ENCODE assay signal across 18 mouse cellular contexts in the genomic region with DNA sequence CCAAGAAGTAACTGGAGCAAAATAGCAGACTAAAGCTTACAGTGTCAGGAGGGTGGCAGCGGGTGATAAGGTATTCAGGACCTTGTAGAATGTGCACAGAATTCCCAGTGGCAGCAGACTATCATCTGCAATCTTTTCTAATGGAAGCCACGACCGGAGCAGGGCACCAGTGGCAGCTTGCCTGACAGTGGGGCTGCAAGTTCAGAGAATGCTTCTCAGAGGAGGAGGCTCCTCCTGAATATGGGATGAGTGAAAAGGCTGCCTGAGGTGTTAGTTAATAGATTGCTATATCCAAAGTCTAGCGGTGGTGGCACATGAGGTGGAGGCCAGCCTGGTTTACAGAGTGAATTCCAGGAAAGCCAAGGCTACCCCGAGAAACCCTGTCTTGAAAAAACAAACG. TPM values are rescaled to one million over a fixed set of nuclear protein-coding genes. Genes with fewer than 3 reads are reported as not detected.
DNase-seq lines count a peak whose midpoint lies in the region; ATAC-seq and TF ChIP-seq lines count a peak whose summit lies in the region.
"Had no signal": no experiment of that assay in that cellular context is flagged by ENCODE, and none has a peak within 500 bp of the region (broad histone marks: within the 10 kb centered on the region; RNA-seq: fewer than 3 reads in every experiment).

No protein-coding gene starts in this region.

- H3K27ac ChIP-seq in embryonic facial prominence, embryonic 15.5 days (replicated peaks): 0 out of 2 replicates have a peak overlapping the region, but pooled peaks have one; percentile 60
- no peak overlapping the region for H3K27ac ChIP-seq in embryonic facial prominence, embryonic 10.5 days (replicated peaks)
- H3K27ac ChIP-seq in liver, postnatal 0 days (ENCODE audit: low read depth): 0 out of 2 replicates have a peak overlapping the region, but pooled peaks have one; percentile 76
- H3K27ac ChIP-seq: embryonic facial prominence, embryonic 12.5 days had no signal

- TF ChIP-seq EP300 in liver, postnatal 0 days (IDR thresholded peaks at IDR 0.05; ENCODE audit: low read depth): no peak

- H3K4me3 ChIP-seq in embryonic facial prominence, embryonic 15.5 days (replicated peaks): no peak overlapping the region
- no peak overlapping the region for H3K4me3 ChIP-seq in embryonic facial prominence, embryonic 10.5 days
- H3K4me3 ChIP-seq in liver, postnatal 0 days (ENCODE audit: low read depth, low read length): no peak overlapping the region

- DNase-seq in embryonic facial prominence, embryonic 10.5 days (ENCODE audit: low spot score): no peak
- DNase-seq in kidney, adult 11 months: peak; percentile 18
- no peak for DNase-seq in kidney, adult 18-20 months
- DNase-seq in liver: peak; percentile 30
- no peak for DNase-seq in liver, postnatal 0 days
- no peak for DNase-seq in thymus, postnatal 25 days
- DNase-seq: B cell, adult 2 months; heart, postnatal 4 days had no signal

- no peaks in the 10 kb centered on the region for H3K9me3 ChIP-seq in embryonic facial prominence, embryonic 15.5 days (replicated peaks)
- no peaks in the 10 kb centered on the region for H3K9me3 ChIP-seq in embryonic facial prominence, embryonic 10.5 days
- H3K9me3 ChIP-seq in liver, postnatal 0 days (ENCODE audit: low read length): no peaks in the 10 kb centered on the region
- H3K9me3 ChIP-seq: embryonic facial prominence, embryonic 12.5 days; forebrain, embryonic 12.5 days; kidney, embryonic 15.5 days had no signal

- WGBS in embryonic facial prominence, embryonic 15.5 days: 67% methylated on average over 6 of the region's 6 CpGs
- WGBS in embryonic facial prominence, embryonic 10.5 days: 71% methylated on average over 6 of the region's 6 CpGs
- 72% methylated on average over 6 of the region's 6 CpGs for WGBS in liver, postnatal 0 days (ENCODE audit: insufficient replicate concordance)

- no peak overlapping the region for H3K4me2 ChIP-seq in embryonic facial prominence, embryonic 15.5 days (replicated peaks)
- H3K4me2 ChIP-seq in liver, postnatal 0 days (ENCODE audit: low read depth, low read length): peak overlapping the region; percentile 66; the same call in 1 of the 2 replicates

- ATAC-seq in embryonic facial prominence, embryonic 15.5 days (ENCODE audit: insufficient number of reproducible peaks, low FRiP score, low TSS enrichment, low read depth): no peak
- no peak for ATAC-seq in liver, postnatal 0 days
- ATAC-seq: inflammation-experienced regulatory T-cells, adult 6 months; lung, postnatal 0 days had no signal

- H3K27me3 ChIP-seq in embryonic facial prominence, embryonic 15.5 days: no peaks in the 10 kb centered on the region
- no peaks in the 10 kb centered on the region for H3K27me3 ChIP-seq in embryonic facial prominence, embryonic 10.5 days (replicated peaks; ENCODE audit: low read depth, poor library complexity, severe bottlenecking)
- no peaks in the 10 kb centered on the region for H3K27me3 ChIP-seq in liver, postnatal 0 days (ENCODE audit: insufficient read depth, low read length)
- H3K27me3 ChIP-seq: embryonic facial prominence, embryonic 12.5 days; forebrain, embryonic 12.5 days had no signal

- peaks cover 31% of the 10 kb centered on the region for H3K4me1 ChIP-seq in embryonic facial prominence, embryonic 15.5 days
- peaks cover 42% of the 10 kb centered on the region for H3K4me1 ChIP-seq in embryonic facial prominence, embryonic 10.5 days
- peaks cover 44% of the 10 kb centered on the region for H3K4me1 ChIP-seq in liver, postnatal 0 days (ENCODE audit: insufficient read depth)

- H3K36me3 ChIP-seq in embryonic facial prominence, embryonic 15.5 days: no peaks in the 10 kb centered on the region
- H3K36me3 ChIP-seq in embryonic facial prominence, embryonic 10.5 days (replicated peaks): no peaks in the 10 kb centered on the region
- 0 out of 2 replicates have a peak, but pooled peaks cover 4% of the 10 kb centered on the region for H3K36me3 ChIP-seq in liver, postnatal 0 days (replicated peaks; ENCODE audit: insufficient read depth, low read length)
- H3K36me3 ChIP-seq: embryonic facial prominence, embryonic 12.5 days; forebrain, embryonic 12.5 days; kidney, embryonic 15.5 days had no signal

- TF ChIP-seq CTCF in liver, postnatal 0 days (IDR thresholded peaks at IDR 0.05; ENCODE audit: low read depth): no peak

- H3K9ac ChIP-seq in embryonic facial prominence, embryonic 15.5 days: no peak overlapping the region
- no peak overlapping the region for H3K9ac ChIP-seq in liver, postnatal 0 days (replicated peaks)
- H3K9ac ChIP-seq: embryonic facial prominence, embryonic 12.5 days had no signal

RNA-seq across cellular contexts. Expression of a gene that starts 1.5 kb away (rescaled TPM):
- polyA plus RNA-seq in embryonic facial prominence, embryonic 15.5 days (2015; fragmentation: Nextera tagmentation; extraction: Ambion mirVana): 49.4 TPM in 2 replicates
- 52.8 and 53.1 TPM in 2 replicates for polyA plus RNA-seq in embryonic facial prominence, embryonic 10.5 days (2016; fragmentation: Nextera tagmentation; extraction: Ambion mirVana)
- 10.0 and 12.1 TPM in 2 replicates for polyA plus RNA-seq in liver, postnatal 0 days (2015; fragmentation: Nextera tagmentation; extraction: Ambion mirVana)

RNA-seq across cellular contexts. Expression of a gene that starts 1.8 kb away (rescaled TPM):
- polyA plus RNA-seq in embryonic facial prominence, embryonic 15.5 days (2015; fragmentation: Nextera tagmentation; extraction: Ambion mirVana): 18.8 and 20.1 TPM in 2 replicates
- polyA plus RNA-seq in embryonic facial prominence, embryonic 10.5 days (2016; fragmentation: Nextera tagmentation; extraction: Ambion mirVana): 1.5 and 2.3 TPM in 2 replicates
- polyA plus RNA-seq in liver, postnatal 0 days (2015; fragmentation: Nextera tagmentation; extraction: Ambion mirVana): 0.31 TPM in 1 of 2 replicates, not detected in the other
- polyA plus RNA-seq: heart, embryonic 14.5 days; inflammation-experienced regulatory T-cells, adult 6 months; lung, postnatal 0 days; neural tube, embryonic 14.5 days had no signal

RNA-seq across cellular contexts. Expression of a gene that starts 19.6 kb away (rescaled TPM):
- not detected in 2 replicates for polyA plus RNA-seq in embryonic facial prominence, embryonic 15.5 days (2015; fragmentation: Nextera tagmentation; extraction: Ambion mirVana)
- not detected in 2 replicates for polyA plus RNA-seq in embryonic facial prominence, embryonic 10.5 days (2016; fragmentation: Nextera tagmentation; extraction: Ambion mirVana)
- polyA plus RNA-seq in liver, postnatal 0 days (2015; fragmentation: Nextera tagmentation; extraction: Ambion mirVana): not detected in 2 replicates
- polyA plus RNA-seq: embryonic facial prominence, embryonic 12.5 days; forebrain, embryonic 12.5 days; heart, embryonic 14.5 days; inflammation-experienced regulatory T-cells, adult 6 months; kidney, embryonic 15.5 days; limb, embryonic 14.5 days; lung, postnatal 0 days; neural tube, embryonic 14.5 days; stomach, postnatal 0 days had no signal

Comparison
In these comparisons a context has a peak if more than half of its experiments do, and no peak if none do; other contexts are left out.
1. DNase-seq: peak in kidney, adult 11 months (single experiment) and liver (single experiment); none in embryonic facial prominence, embryonic 10.5 days (single experiment), kidney, adult 18-20 months (single experiment), liver, postnatal 0 days (single experiment) and thymus, postnatal 25 days (single experiment).